Mouse (Mus musculus) olfactory bulb, adult 2 months (tissue): ENCODE data around the gene Hmox1.

Experiments
- CTCF ChIP-seq: fragments of 200-500 bp; IDR thresholded peaks from 2 replicates; pipeline ENCODE4 v1.5.1; 2012; ENCODE audit warnings: low read depth, mild to moderate bottlenecking, low read length, moderate library complexity; ENCODE audit not compliant: insufficient read depth
- POLR2A ChIP-seq: fragments of 200-500 bp; IDR thresholded peaks from 2 replicates; pipeline ENCODE4 v1.6.1; 2012; ENCODE audit warnings: mild to moderate bottlenecking, low read depth, low read length, moderate library complexity; ENCODE audit not compliant: insufficient read depth

DNA sequence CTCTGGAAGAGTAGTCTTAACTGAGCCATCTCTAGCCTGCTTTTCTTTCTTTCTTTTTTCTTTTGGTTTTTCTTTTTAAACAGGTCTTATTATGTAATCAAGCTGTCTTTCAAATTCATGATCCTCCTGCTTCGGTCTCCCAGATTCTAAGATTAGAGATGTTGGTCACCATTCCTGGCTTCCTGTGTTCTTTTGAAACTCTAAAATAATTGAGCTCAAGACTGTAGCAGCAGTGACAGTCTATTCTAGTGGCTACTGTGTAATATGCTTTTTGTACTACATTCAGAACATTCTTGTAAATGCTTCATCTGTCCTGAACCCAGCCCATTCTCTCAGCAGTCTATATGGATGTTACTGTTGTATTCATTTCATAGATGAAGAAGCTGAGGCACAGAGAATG, 25.1 kb downstream of the Hmox1 start:
- no peak for TF ChIP-seq CTCF
- TF ChIP-seq POLR2A, result no peak
